Comparison of ENCODE assay signal across 25 mouse cellular contexts in genomic region chr12:119404810-119405209, GRCm38 (mm10).
"Had no signal": no experiment of that assay in that cellular context is flagged by ENCODE, and none has a peak within 500 bp of the region (broad histone marks: within the 10 kb centered on the region; RNA-seq: fewer than 3 reads in every experiment).

No protein-coding gene starts in this region.

- H3K9ac ChIP-seq: heart, embryonic 12.5 days; hindbrain, embryonic 12.5 days; hindbrain, embryonic 14.5 days; intestine, embryonic 15.5 days; limb, embryonic 13.5 days; limb, embryonic 15.5 days had no signal

- ATAC-seq: hindbrain, embryonic 16.5 days; inflammation-experienced regulatory T-cells, adult 6 months; intestine, embryonic 15.5 days; intestine, postnatal 0 days had no signal

- H3K4me3 ChIP-seq: gastrocnemius, adult 2 months; heart, embryonic 10.5 days; heart, embryonic 12.5 days; hindbrain, embryonic 10.5 days; hindbrain, embryonic 12.5 days; intestine, embryonic 15.5 days; layer of hippocampus, adult 2 months; left cerebral cortex, adult 2 months; limb, embryonic 13.5 days; limb, embryonic 15.5 days had no signal

- H3K4me1 ChIP-seq: heart, embryonic 10.5 days; heart, embryonic 12.5 days; hindbrain, embryonic 10.5 days; hindbrain, embryonic 12.5 days; intestine, embryonic 15.5 days; limb, embryonic 13.5 days; limb, embryonic 15.5 days had no signal

- H3K36me3 ChIP-seq: heart, embryonic 10.5 days; heart, embryonic 12.5 days; hindbrain, embryonic 10.5 days; hindbrain, embryonic 12.5 days; intestine, embryonic 15.5 days; limb, embryonic 13.5 days; limb, embryonic 15.5 days had no signal

- H3K9me3 ChIP-seq: heart, embryonic 10.5 days; heart, embryonic 12.5 days; hindbrain, embryonic 10.5 days; hindbrain, embryonic 12.5 days; intestine, embryonic 15.5 days; limb, embryonic 13.5 days; limb, embryonic 15.5 days had no signal

- DNase-seq: gastrocnemius, adult 2 months; gastrocnemius, postnatal 10 days; gastrocnemius, postnatal 25 days; heart, adult 18-20 months; heart, postnatal 10 days; heart, postnatal 4 days; kidney, adult 18-20 months; kidney, adult 8-10 months; kidney, postnatal 10 days; kidney, postnatal 25 days; kidney, postnatal 4 days; left cerebral cortex, postnatal 4 days had no signal

- H3K27ac ChIP-seq: gastrocnemius, adult 2 months; heart, embryonic 10.5 days; hindbrain, embryonic 10.5 days; hindbrain, embryonic 12.5 days; hindbrain, embryonic 14.5 days; intestine, embryonic 15.5 days; layer of hippocampus, adult 2 months; left cerebral cortex, adult 2 months; limb, embryonic 13.5 days; limb, embryonic 15.5 days had no signal

- H3K27me3 ChIP-seq: heart, embryonic 12.5 days; hindbrain, embryonic 12.5 days; intestine, embryonic 15.5 days; limb, embryonic 13.5 days; limb, embryonic 15.5 days had no signal

- H3K4me2 ChIP-seq: heart, embryonic 12.5 days; hindbrain, embryonic 12.5 days; hindbrain, embryonic 14.5 days; intestine, embryonic 15.5 days; limb, embryonic 13.5 days; limb, embryonic 15.5 days had no signal
